Mouse (Mus musculus) liver, embryonic 15.5 days (tissue): ENCODE results near the gene Rangap1. TPM values are rescaled to one million over a fixed set of nuclear protein-coding genes. Genes with fewer than 3 reads are reported as not detected.

Experiments used
- ATAC-seq: fragments of 200-750 bp; cut with Nextera tagmentation; 2 replicates; pipeline ENCODE4 v1.8.0; 2017; ENCODE audit warnings: moderate number of reproducible peaks, mild to moderate bottlenecking, moderate library complexity; ENCODE audit not compliant: insufficient read depth
- H3K27ac ChIP-seq: fragments of 300-500 bp; sonication (generic); replicated peaks from 2 replicates; pipeline ENCODE4 v1.5.1; 2015; ENCODE audit warnings: mild to moderate bottlenecking, inconsistent platforms
- H3K27me3 ChIP-seq: fragments of 300-500 bp; sonication (generic); 2 replicates; pipeline ENCODE4 v1.6.1; 2015; ENCODE audit warnings: mild to moderate bottlenecking, inconsistent platforms
- H3K36me3 ChIP-seq: fragments of 300-500 bp; sonication (generic); replicated peaks from 2 replicates; pipeline ENCODE4 v1.6.1; 2015; ENCODE audit warnings: moderate library complexity, mild to moderate bottlenecking, inconsistent platforms
- H3K4me1 ChIP-seq: fragments of 300-500 bp; sonication (generic); replicated peaks from 2 replicates; pipeline ENCODE4 v1.6.1; 2015; ENCODE audit warnings: inconsistent platforms
- H3K4me2 ChIP-seq: fragments of 300-500 bp; sonication (generic); 2 replicates; pipeline ENCODE4 v1.6.1; 2015; ENCODE audit warnings: moderate library complexity, mild to moderate bottlenecking, inconsistent platforms
- H3K4me3 ChIP-seq: fragments of 300-500 bp; sonication (generic); replicated peaks from 2 replicates; pipeline ENCODE4 v1.5.1; 2015; ENCODE audit warnings: mild to moderate bottlenecking, inconsistent platforms
- H3K9ac ChIP-seq: fragments of 300-500 bp; sonication (generic); 2 replicates; pipeline ENCODE4 v1.6.1; 2015; ENCODE audit warnings: moderate library complexity, mild to moderate bottlenecking, inconsistent platforms
- H3K9me3 ChIP-seq: fragments of 300-500 bp; sonication (generic); replicated peaks from 2 replicates; pipeline ENCODE4 v1.6.1; 2016; ENCODE audit warnings: inconsistent platforms
- WGBS: fragments of 180-500 bp; shearing (Covaris S2); methylation state at CpG from one replicate; pipeline ENCODE4 v1.1.7; 2015; ENCODE audit warnings: mixed read lengths; ENCODE audit not compliant: insufficient replicate concordance; 5-methylcytosine and 5-hydroxymethylcytosine counted together
- polyA plus RNA-seq: library from polyadenylated mRNA; unstranded; fragments of >200 nt; fragmentation: Nextera tagmentation; extraction: Ambion mirVana; gene quantifications from 2 replicates; pipeline ENCODE4 v1.2.1, GENCODE M21; 2015

Rangap1 gene
- 71.7 and 79.3 TPM in 2 replicates for polyA plus RNA-seq

- Histone ChIP-seq H3K4me2 (peak within 1 kb of the TSS; percentile 85), H3K4me3 (peak within 1 kb of the TSS; percentile 73), H3K27me3 (peaks cover 15% of the 10 kb centered on the region; the same call in 1 of the 2 replicates), H3K9ac (peak within 1 kb of the TSS; percentile 67), H3K4me1 (peaks cover 33% of the 10 kb centered on the region), H3K27ac (peak within 1 kb of the TSS; percentile 76), H3K9me3 (no peaks in the 10 kb centered on the region), H3K36me3 (no peaks in the 10 kb centered on the region)
- ATAC-seq: peak; percentile 82
- WGBS: under 1% methylated on average over 65 of the region's 65 CpGs
Measured at GRCm38 (mm10) chr15:81744992-81745600, at the start of gene Rangap1, which contains the start of gene Zc3h7b. Rangap1 (minus strand) TSS chr15:81745530. Zc3h7b (plus strand) TSS chr15:81745057.

GRCm38 (mm10) chr15:81792444-81792843, 47.1 kb upstream of the Rangap1 start:
- H3K27me3 ChIP-seq: no peaks in the 10 kb centered on the region
- peaks cover 13% of the 10 kb centered on the region; the same call in 1 of the 2 replicates for H3K4me1 ChIP-seq
- no peak overlapping the region for H3K4me2 ChIP-seq
- no peak overlapping the region for H3K4me3 ChIP-seq
- no peaks in the 10 kb centered on the region for H3K9me3 ChIP-seq
- H3K9ac ChIP-seq: no peak overlapping the region
- no peak for ATAC-seq
- 53% methylated on average over 9 of the region's 9 CpGs for WGBS
- no peak overlapping the region for H3K27ac ChIP-seq
- H3K36me3 ChIP-seq: peaks cover 20% of the 10 kb centered on the region; the same call in 1 of the 2 replicates

GRCm38 (mm10) chr15:81787525-81787924, 42.2 kb upstream of the Rangap1 start:
- Histone ChIP-seq H3K9ac (no peak overlapping the region), H3K4me1 (peaks cover 9% of the 10 kb centered on the region; the same call in 1 of the 2 replicates), H3K9me3 (no peaks in the 10 kb centered on the region), H3K27me3 (no peaks in the 10 kb centered on the region), H3K36me3 (peaks cover 36% of the 10 kb centered on the region), H3K4me2 (no peak overlapping the region), H3K27ac (no peak overlapping the region), H3K4me3 (no peak overlapping the region)
- no peak for ATAC-seq
- WGBS: 83% methylated on average over 13 of the region's 13 CpGs

GRCm38 (mm10) chr15:81785701-81786100, 40.4 kb upstream of the Rangap1 start:
- 83% methylated on average over 8 of the region's 8 CpGs for WGBS
- ATAC-seq: no peak
- H3K36me3 ChIP-seq: peaks cover 41% of the 10 kb centered on the region
- no peak overlapping the region for H3K4me2 ChIP-seq
- no peak overlapping the region for H3K9ac ChIP-seq
- no peak overlapping the region for H3K27ac ChIP-seq
- no peaks in the 10 kb centered on the region for H3K27me3 ChIP-seq
- H3K9me3 ChIP-seq: no peaks in the 10 kb centered on the region
- no peak overlapping the region for H3K4me3 ChIP-seq
- no peaks in the 10 kb centered on the region for H3K4me1 ChIP-seq

- Histone ChIP-seq H3K9ac (no peak overlapping the region), H3K36me3 (peaks cover 50% of the 10 kb centered on the region), H3K4me3 (no peak overlapping the region), H3K27me3 (no peaks in the 10 kb centered on the region), H3K27ac (no peak overlapping the region), H3K9me3 (no peaks in the 10 kb centered on the region), H3K4me2 (no peak overlapping the region), H3K4me1 (no peaks in the 10 kb centered on the region)
- 68% methylated on average over 5 of the region's 5 CpGs for WGBS
- ATAC-seq: no peak
Measured at GRCm38 (mm10) chr15:81784762-81785161, 39.4 kb upstream of the Rangap1 start.

- Histone ChIP-seq H3K9me3 (no peaks in the 10 kb centered on the region), H3K4me1 (peaks cover 14% of the 10 kb centered on the region), H3K9ac (no peak overlapping the region), H3K27ac (no peak overlapping the region), H3K36me3 (peaks cover 69% of the 10 kb centered on the region), H3K4me3 (no peak overlapping the region), H3K4me2 (no peak overlapping the region), H3K27me3 (no peaks in the 10 kb centered on the region)
- 79% methylated on average over 7 of the region's 7 CpGs for WGBS
- no peak for ATAC-seq
Measured at GRCm38 (mm10) chr15:81781816-81782215, 36.5 kb upstream of the Rangap1 start.

GRCm38 (mm10) chr15:81776631-81777422, 31.5 kb upstream of the Rangap1 start:
- no peak overlapping the region for H3K9ac ChIP-seq
- 0 out of 2 replicates have a peak, but pooled peaks have one; percentile 25 for ATAC-seq
- H3K36me3 ChIP-seq: peaks cover 45% of the 10 kb centered on the region
- no peaks in the 10 kb centered on the region for H3K27me3 ChIP-seq
- no peak overlapping the region for H3K4me2 ChIP-seq
- 41% methylated on average over 11 of the region's 11 CpGs for WGBS
- H3K4me3 ChIP-seq: no peak overlapping the region
- H3K27ac ChIP-seq: no peak overlapping the region
- peaks cover 22% of the 10 kb centered on the region for H3K4me1 ChIP-seq
- H3K9me3 ChIP-seq: no peaks in the 10 kb centered on the region

- ATAC-seq: no peak
- no peak overlapping the region for H3K27ac ChIP-seq
- no peaks in the 10 kb centered on the region for H3K27me3 ChIP-seq
- peaks cover 22% of the 10 kb centered on the region for H3K4me1 ChIP-seq
- H3K9me3 ChIP-seq: no peaks in the 10 kb centered on the region
- 71% methylated on average over 15 of the region's 15 CpGs for WGBS
- H3K36me3 ChIP-seq: peaks cover 31% of the 10 kb centered on the region
- H3K4me3 ChIP-seq: no peak overlapping the region
- H3K9ac ChIP-seq: no peak overlapping the region
- no peak overlapping the region for H3K4me2 ChIP-seq
Measured at GRCm38 (mm10) chr15:81774505-81775171, 29.3 kb upstream of the Rangap1 start.

- WGBS: 86% methylated on average over 20 of the region's 20 CpGs
Measured at GRCm38 (mm10) chr15:81772431-81773120, 27.2 kb upstream of the Rangap1 start.

GRCm38 (mm10) chr15:81769037-81769436, 23.7 kb upstream of the Rangap1 start:
- WGBS: 62% methylated on average over 13 of the region's 13 CpGs
- H3K9ac ChIP-seq: no peak overlapping the region
- peak; percentile 35; the same call in 1 of the 2 replicates for ATAC-seq

More at GRCm38 (mm10) chr15:81772431-81773120, 27.2 kb upstream of the Rangap1 start:
- Histone ChIP-seq H3K4me2 (no peak overlapping the region), H3K27ac (no peak overlapping the region), H3K9ac (no peak overlapping the region), H3K4me3 (no peak overlapping the region), H3K36me3 (peaks cover 11% of the 10 kb centered on the region; the same call in 1 of the 2 replicates), H3K27me3 (no peaks in the 10 kb centered on the region), H3K9me3 (no peaks in the 10 kb centered on the region), H3K4me1 (peaks cover 18% of the 10 kb centered on the region)
- no peak for ATAC-seq

More at GRCm38 (mm10) chr15:81769037-81769436, 23.7 kb upstream of the Rangap1 start:
- Histone ChIP-seq H3K27me3 (no peaks in the 10 kb centered on the region), H3K9me3 (no peaks in the 10 kb centered on the region), H3K36me3 (peaks cover 8% of the 10 kb centered on the region; the same call in 1 of the 2 replicates), H3K4me2 (no peak overlapping the region), H3K4me3 (no peak overlapping the region), H3K4me1 (peaks cover 27% of the 10 kb centered on the region), H3K27ac (no peak overlapping the region)
